Mouse (Mus musculus): ENCODE results near the gene Slc4a1. TPM values are rescaled to one million over a fixed set of nuclear protein-coding genes. Genes with fewer than 3 reads are reported as not detected.

Slc4a1 gene
- total and polyA plus RNA-seq, 2 experiments from 2014 or later: 0.27 to 1.1 TPM

DNA sequence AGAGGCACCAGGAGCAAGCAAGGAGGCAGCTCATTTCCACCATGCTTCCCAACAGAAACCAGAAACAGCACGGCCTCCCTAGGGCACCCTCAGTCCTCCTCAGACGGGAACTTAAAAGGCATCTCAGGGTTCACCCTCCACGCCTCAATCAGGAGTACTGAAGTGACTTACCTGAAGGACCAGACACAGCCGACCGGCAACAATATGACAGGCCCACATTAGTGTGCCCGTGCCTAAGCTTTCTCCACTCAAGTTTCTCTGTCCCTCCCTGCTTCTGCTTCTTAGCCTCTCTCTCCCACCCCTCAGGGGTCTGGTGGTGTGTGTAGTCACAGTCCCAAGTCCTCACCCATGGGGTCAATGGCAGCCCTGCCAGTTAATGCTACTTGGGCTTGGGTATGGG, 53.4 kb downstream of the Slc4a1 start:
- ATAC-seq (ENCODE audit: low FRiP score): no peak
- 0 out of 2 replicates have a peak, but pooled peaks cover 2% of the 10 kb centered on the region for H3K4me1 ChIP-seq (ENCODE audit: insufficient read depth, low read length)
- H3K4me2 ChIP-seq (ENCODE audit: low read depth, low read length, poor library complexity, severe bottlenecking): no peak overlapping the region
- no peak for TF ChIP-seq CTCF (IDR thresholded peaks at IDR 0.05)
- 88% methylated on average over 6 of the region's 6 CpGs for WGBS
- H3K36me3 ChIP-seq (ENCODE audit: insufficient read depth, low read length): peaks cover 38% of the 10 kb centered on the region
- DNase-seq (ENCODE audit: low spot score): no peak
- no peak overlapping the region for H3K27ac ChIP-seq (ENCODE audit: low read depth, low read length)
- H3K9ac ChIP-seq (replicated peaks; ENCODE audit: low read length, poor library complexity, severe bottlenecking): no peak overlapping the region
- no peaks in the 10 kb centered on the region for H3K27me3 ChIP-seq (ENCODE audit: insufficient read depth, low read length)
- H3K9me3 ChIP-seq (ENCODE audit: low read length): no peaks in the 10 kb centered on the region
- H3K4me3 ChIP-seq (ENCODE audit: low read depth, low read length): no peak overlapping the region

DNA sequence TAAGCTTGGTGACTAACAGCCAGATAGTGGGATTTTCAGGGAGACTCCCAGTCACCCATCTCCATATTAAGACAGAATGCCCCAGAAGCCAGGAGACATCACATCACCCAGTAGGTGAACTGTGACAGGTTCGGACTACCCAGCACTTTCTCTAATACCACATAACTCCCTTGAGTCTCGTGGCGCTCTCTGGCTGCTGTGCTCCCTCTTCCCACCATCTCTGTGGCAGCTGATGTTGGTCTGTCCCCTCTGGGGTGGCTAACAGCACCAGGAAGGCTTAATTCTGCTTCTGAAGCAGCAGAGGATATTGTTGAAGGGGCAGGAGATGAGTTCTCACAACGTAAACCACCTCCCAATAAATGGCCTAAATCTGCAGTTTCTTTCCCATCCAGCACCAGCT, 54.0 kb downstream of the Slc4a1 start:
- no peak overlapping the region for H3K9ac ChIP-seq (replicated peaks; ENCODE audit: low read length, poor library complexity, severe bottlenecking)
- no peak overlapping the region for H3K4me2 ChIP-seq (ENCODE audit: low read depth, low read length, poor library complexity, severe bottlenecking)
- 0 out of 2 replicates have a peak, but pooled peaks cover 2% of the 10 kb centered on the region for H3K4me1 ChIP-seq (ENCODE audit: insufficient read depth, low read length)
- no peak overlapping the region for H3K4me3 ChIP-seq (ENCODE audit: low read depth, low read length)
- TF ChIP-seq CTCF (IDR thresholded peaks at IDR 0.05): no peak
- H3K27me3 ChIP-seq (ENCODE audit: insufficient read depth, low read length): no peaks in the 10 kb centered on the region
- H3K36me3 ChIP-seq (ENCODE audit: insufficient read depth, low read length): peaks cover 43% of the 10 kb centered on the region
- DNase-seq (ENCODE audit: low spot score): no peak
- WGBS: 83% methylated on average over 4 of the region's 4 CpGs
- no peak overlapping the region for H3K27ac ChIP-seq (ENCODE audit: low read depth, low read length)
- no peaks in the 10 kb centered on the region for H3K9me3 ChIP-seq (ENCODE audit: low read length)
- ATAC-seq (ENCODE audit: low FRiP score): no peak

DNA sequence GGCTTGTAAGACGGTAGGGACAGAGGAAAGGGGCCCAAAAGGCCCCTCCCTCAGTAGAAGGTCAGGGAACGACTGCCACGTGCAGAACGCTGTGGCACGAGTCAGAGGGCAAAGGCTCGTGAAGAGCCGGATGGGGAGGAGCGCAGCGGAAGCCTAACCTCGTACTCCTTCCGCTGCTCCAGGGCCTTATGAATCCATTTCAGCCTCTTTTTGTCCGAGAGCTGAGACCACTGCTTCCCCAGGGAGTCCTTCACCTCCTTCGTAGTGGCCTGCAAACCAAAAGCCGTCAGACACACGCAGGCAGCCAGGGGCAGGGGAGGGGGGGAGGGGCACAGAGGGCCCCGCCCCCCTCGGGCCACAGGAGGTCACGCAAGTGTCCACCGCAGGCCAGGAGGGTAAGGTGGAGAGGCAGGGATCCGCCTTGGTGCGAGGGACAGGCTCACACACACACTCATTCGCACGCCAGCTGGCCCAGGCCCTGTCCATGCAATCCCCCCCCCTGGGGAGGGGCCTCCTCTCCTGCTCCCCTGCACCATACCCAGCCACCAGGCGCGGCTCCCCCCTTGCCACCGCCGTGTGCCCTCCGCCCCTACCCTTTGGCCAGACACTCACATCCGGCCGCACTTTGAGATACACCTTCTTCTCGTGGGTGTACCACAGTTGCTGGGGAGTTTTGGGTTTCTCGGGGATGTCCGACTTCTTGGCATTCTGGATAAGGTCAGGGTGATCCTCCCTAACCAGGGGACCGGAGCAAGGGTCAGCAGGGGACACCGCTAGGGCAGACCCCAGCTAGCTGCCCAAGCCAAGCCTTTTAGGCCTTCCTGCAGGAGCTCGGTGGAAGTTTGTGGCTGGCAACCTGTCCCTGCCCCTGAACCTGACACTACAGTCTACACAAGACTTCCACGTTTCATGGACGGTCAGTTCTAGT, 55.0 kb downstream of the Slc4a1 start:
- H3K9ac ChIP-seq (replicated peaks; ENCODE audit: low read length, poor library complexity, severe bottlenecking): no peak overlapping the region
- H3K4me3 ChIP-seq (ENCODE audit: low read depth, low read length): no peak overlapping the region
- no peak overlapping the region for H3K4me2 ChIP-seq (ENCODE audit: low read depth, low read length, poor library complexity, severe bottlenecking)
- ATAC-seq (ENCODE audit: low FRiP score) (no peak), DNase-seq (ENCODE audit: low spot score) (no peak)
- H3K27me3 ChIP-seq (ENCODE audit: insufficient read depth, low read length): no peaks in the 10 kb centered on the region
- no peaks in the 10 kb centered on the region for H3K9me3 ChIP-seq (ENCODE audit: low read length)
- peaks cover 52% of the 10 kb centered on the region for H3K36me3 ChIP-seq (ENCODE audit: insufficient read depth, low read length)
- 46% methylated on average over 38 of the region's 38 CpGs for WGBS
- no peak for TF ChIP-seq CTCF (IDR thresholded peaks at IDR 0.05)
- H3K4me1 ChIP-seq (ENCODE audit: insufficient read depth, low read length): no peaks in the 10 kb centered on the region
- no peak overlapping the region for H3K27ac ChIP-seq (ENCODE audit: low read depth, low read length)

DNA sequence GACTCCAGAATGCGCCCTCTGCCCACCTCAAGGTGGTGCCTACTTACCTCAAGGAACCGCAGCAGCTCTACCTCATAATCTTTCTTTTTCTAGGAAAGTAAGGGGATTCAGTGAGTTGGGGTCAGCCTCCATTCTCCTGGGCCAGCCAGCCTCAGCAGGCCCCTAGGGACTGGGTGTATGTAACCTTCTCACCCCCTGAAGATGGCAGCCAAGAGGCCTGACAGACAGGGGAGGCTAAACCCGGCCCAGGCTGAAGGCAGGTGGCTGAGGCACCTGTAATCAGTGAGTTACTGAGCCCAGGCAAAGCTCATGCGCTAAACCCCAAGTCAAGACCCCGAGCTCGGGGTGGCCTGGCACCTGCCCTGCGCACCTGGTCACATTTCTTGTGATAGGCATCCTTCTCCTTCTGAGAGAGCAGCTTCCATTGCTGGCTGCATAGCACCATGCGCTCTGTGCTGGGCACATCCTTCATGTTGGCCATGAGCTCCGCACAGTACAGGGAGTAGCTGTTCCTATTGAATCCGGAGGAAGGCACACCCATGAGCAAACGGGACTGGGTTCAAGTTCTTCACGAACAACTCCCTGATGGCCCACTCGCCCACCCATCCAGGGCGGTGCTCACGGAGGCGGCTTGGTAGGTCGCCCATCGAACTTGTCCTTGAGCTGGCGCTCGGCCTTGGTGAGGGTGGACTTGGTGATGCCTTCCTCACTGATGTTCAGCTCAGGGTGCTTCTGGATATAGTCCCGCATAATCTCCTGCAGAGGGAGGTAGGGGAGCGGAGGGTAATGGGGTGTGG, 56.0 kb downstream of the Slc4a1 start:
- Histone ChIP-seq H3K27ac (ENCODE audit: low read depth, low read length) (no peak overlapping the region), H3K4me1 (ENCODE audit: insufficient read depth, low read length) (no peaks in the 10 kb centered on the region), H3K27me3 (ENCODE audit: insufficient read depth, low read length) (no peaks in the 10 kb centered on the region), H3K36me3 (ENCODE audit: insufficient read depth, low read length) (peaks cover 53% of the 10 kb centered on the region), H3K4me2 (ENCODE audit: low read depth, low read length, poor library complexity, severe bottlenecking) (0 out of 2 replicates have a peak overlapping the region, but pooled peaks have one; percentile 44), H3K9me3 (ENCODE audit: low read length) (no peaks in the 10 kb centered on the region), H3K9ac (replicated peaks; ENCODE audit: low read length, poor library complexity, severe bottlenecking) (no peak overlapping the region), H3K4me3 (ENCODE audit: low read depth, low read length) (no peak overlapping the region)
- WGBS: 90% methylated on average over 22 of the region's 22 CpGs
- no peak for TF ChIP-seq CTCF (IDR thresholded peaks at IDR 0.05)
- ATAC-seq (ENCODE audit: low FRiP score): no peak
- DNase-seq (ENCODE audit: low spot score): no peak

DNA sequence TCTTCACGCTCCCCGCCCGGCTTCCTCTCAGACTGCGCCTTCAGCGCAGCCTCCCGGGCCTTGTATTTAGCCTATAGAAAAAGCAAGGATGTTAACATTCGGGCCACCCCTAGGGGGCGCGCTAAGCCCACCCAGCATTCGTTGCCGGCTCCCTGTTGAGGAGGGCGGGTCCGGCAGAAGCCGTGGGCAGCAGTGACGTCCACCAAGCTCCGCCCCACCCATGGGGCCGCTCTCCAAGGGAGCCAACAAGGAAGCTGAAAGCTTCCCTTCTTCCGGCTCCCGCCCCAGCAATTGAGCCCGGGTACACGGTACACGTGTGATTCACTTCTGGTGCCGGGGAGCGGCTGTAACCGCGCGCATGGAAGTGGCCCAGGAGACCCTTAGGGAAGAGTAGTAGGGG, 57.0 kb downstream of the Slc4a1 start:
- WGBS: under 1% methylated on average over 27 of the region's 27 CpGs
- peak; percentile 89 for ATAC-seq (ENCODE audit: low FRiP score)

More for the DNA sequence above, 57.0 kb downstream of the Slc4a1 start:
- Histone ChIP-seq H3K4me3 (ENCODE audit: low read depth, low read length) (peak overlapping the region; percentile 22), H3K27ac (ENCODE audit: low read depth, low read length) (peak overlapping the region; percentile 47; the same call in 1 of the 2 replicates), H3K9ac (replicated peaks; ENCODE audit: low read length, poor library complexity, severe bottlenecking) (no peak overlapping the region), H3K9me3 (ENCODE audit: low read length) (no peaks in the 10 kb centered on the region), H3K36me3 (ENCODE audit: insufficient read depth, low read length) (peaks cover 49% of the 10 kb centered on the region), H3K27me3 (ENCODE audit: insufficient read depth, low read length) (no peaks in the 10 kb centered on the region), H3K4me2 (ENCODE audit: low read depth, low read length, poor library complexity, severe bottlenecking) (peak overlapping the region; percentile 44), H3K4me1 (ENCODE audit: insufficient read depth, low read length) (no peaks in the 10 kb centered on the region)
- DNase-seq (ENCODE audit: low spot score): peak; percentile 97
- peak; percentile 98 for TF ChIP-seq CTCF (IDR thresholded peaks at IDR 0.05)
